Mouse (Mus musculus): Measurements from ENCODE around the gene Adamts12.

DNA sequence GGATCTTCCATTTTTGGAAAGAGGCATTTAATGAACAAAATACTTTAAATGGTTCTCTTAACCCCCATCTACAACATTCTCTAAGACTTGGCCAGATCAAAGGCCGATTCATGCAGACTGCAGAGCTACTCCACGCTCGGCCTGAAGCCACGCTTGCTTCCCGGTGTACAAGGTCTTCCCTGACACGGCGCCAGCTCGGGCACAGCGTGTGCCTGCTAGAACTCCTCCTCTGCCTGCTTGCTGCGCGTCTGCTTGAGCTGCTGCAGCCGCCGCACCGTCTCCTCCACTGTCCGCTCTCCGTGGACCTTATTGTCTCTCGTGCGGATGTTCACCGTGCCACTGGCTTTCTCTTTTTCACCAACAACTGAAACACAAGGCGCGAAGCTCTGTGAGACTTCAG is 319.2 kb downstream of the Adamts12 start:
- no peak for TF ChIP-seq POLR2A (IDR thresholded peaks at IDR 0.05; ENCODE audit: borderline replicate concordance, insufficient read depth, low read length)
- TF ChIP-seq CTCF (IDR thresholded peaks at IDR 0.05; ENCODE audit: borderline replicate concordance, insufficient read depth, low read depth, low read length) = no peak

Data from cerebellum, adult 2 months (tissue).